Mouse (Mus musculus) brain, embryonic 14.5 days (tissue): ENCODE data around the gene Lin7b.

ENCODE experiments used
- CTCF ChIP-seq: fragments of 200-500 bp; IDR thresholded peaks from 2 replicates; pipeline ENCODE4 v1.5.1; 2012; ENCODE audit warnings: inconsistent platforms, mild to moderate bottlenecking, moderate library complexity, borderline replicate concordance; ENCODE audit not compliant: insufficient read depth, insufficient read length; ENCODE audit errors: extremely low read depth
- POLR2A ChIP-seq: fragments of 200-500 bp; IDR thresholded peaks from 2 replicates; pipeline ENCODE4 v1.6.1; 2012; ENCODE audit warnings: mild to moderate bottlenecking, inconsistent platforms, borderline replicate concordance; ENCODE audit not compliant: poor library complexity, insufficient read depth, insufficient read length, severe bottlenecking; ENCODE audit errors: extremely low read depth

- TF ChIP-seq POLR2A (no peak), CTCF (no peak)
Observed at GRCm38 (mm10) chr7:45415636-45416035, 45.3 kb upstream of the Lin7b start.
